Mouse (Mus musculus) ovary, postnatal 36 days (tissue): ENCODE results near the gene Cdh26.

Experiments
- DNase-seq: peaks from one replicate; pipeline ENCODE4 v3.0.0; 2022; ENCODE audit warnings: low spot score, mixed read lengths

The Cdh26 gene

DNA sequence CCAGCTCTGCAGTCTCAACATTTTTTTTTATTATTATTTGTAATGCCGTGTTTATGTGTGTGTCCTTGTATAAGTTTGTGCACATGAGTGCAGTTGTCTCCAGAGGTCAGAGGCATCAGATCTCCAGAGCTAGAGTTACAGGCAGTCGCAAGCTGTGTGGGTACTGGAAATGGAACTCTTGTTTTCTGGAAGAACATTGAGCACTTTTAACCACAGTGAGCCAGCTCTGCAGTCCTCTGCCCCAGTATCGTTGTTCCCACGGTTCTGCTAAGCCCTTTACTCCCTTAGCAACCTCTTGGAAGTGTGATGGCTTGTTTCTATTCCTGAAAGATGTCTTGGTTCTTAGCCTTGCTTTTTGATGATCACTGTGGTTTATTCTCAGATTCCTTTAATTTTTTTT, 19.1 kb downstream of the Cdh26 start:
- DNase-seq, result no peak

DNA sequence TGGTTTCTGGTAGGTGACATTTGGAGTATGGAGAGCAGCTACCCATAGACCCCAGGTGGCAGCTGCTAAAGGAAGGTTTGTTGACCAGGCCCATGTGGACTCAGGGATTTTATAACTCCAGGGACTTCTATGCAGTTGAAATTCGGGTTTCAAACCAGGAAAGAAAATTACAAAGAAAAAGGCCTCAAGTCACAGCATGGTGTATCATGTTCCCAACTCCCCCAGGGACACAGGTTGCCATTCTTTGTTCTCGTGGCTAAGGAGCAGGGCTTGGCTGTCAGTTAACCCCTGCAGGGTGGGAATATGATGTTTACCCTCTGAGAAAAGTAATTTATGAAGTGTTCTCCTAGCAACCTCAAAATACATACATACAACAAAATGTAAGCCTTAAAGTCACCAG, 19.9 kb downstream of the Cdh26 start:
- no peak for DNase-seq

DNA sequence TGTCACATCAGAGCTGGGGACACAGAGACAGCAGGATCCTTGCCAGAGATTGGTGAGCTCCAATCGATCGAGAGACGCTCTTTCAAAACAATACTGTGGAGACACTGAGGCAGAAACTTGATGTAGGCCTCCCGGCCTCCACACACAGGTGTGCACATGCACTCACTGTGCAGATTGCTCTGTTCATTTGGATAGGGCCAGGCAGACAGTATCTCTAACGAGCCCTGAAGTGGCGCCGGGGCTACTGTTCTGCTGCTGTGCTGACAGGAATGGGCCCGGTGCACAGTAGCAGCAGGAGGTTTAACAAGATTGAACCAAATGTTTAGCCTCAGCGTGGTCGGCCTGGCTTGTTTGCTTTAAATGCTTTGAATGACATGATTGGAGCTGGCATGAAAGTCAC, 20.6 kb downstream of the Cdh26 start:
- no peak for DNase-seq

DNA sequence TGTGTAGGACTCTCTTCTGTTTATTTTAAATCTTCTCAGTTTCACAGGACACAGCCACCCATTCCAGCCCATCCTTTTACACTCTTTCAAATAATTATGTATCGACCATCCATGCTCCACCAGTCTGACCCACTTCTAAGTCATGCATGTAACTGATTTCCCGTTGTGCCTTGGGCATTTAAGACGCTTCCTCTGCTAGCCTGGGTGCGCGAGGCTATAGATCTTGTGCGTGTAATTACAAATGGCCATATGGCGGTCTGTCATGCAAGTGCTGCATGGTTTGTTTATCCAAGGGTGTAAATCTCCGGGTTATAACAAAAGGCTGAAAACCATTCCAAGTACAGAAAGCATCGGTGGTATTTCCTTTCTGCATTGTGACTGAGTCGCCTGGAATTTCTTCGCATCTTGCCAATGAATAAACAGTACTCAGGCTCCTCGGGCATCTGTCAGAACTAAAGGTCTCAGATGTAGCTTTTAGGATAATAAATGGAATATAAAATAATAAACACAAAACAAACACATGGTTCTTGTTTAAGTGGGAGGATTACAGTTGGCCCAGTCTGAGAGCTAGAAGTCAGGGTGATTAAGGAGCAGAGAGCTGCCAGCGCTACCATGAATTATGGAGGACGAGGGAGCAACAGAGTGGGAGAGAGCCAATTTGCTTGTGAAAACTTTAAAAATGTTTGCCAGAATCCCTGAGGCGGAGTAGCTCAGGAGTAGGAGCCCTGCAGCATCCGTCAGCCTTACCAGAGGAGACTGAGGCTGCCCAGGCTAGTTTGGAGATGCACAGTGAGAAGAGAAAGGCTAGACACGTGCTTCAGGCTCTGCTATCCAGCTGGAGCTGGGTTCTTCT, 24.6 kb downstream of the Cdh26 start:
- no peak for DNase-seq

DNA sequence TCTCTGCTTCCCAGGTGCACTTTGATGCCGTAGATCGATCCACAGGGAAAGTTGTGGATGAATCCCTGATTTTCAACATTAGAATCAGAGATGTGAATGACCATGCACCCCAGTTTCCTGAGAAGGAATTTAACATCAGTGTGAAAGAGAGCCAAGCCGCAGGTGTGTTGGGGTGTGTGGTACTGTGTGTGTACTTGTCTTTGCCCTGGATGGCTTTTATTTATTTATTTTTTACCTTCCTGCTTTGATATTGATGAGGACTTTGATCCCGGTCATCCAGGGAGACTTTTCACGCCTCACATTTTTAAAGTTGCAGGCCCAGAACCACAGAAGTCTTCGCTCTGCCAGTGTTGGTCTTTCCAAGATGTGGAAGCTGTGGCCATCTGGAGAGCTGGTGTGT, 27.1 kb downstream of the Cdh26 start:
- DNase-seq, result no peak

DNA sequence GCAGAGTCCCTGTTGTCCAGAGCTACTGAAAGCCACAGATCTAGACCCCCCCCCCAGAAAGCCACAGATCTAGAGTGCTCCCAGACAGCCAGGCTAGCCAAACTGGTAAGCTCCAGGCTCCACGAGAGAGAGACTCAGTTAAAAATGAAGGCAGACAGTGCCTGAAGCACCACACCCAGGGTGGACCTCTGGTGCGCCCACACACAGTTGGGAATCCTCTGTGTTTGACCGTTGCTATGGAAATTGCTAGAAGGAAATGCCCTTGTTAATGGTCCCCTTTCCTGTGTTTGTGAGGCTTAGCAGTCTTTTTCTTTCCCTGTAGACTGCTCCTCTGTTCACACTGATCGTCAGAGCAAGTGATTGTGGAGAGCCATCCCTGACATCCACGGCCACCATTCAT, 30.0 kb downstream of the Cdh26 start:
- DNase-seq, result no peak

DNA sequence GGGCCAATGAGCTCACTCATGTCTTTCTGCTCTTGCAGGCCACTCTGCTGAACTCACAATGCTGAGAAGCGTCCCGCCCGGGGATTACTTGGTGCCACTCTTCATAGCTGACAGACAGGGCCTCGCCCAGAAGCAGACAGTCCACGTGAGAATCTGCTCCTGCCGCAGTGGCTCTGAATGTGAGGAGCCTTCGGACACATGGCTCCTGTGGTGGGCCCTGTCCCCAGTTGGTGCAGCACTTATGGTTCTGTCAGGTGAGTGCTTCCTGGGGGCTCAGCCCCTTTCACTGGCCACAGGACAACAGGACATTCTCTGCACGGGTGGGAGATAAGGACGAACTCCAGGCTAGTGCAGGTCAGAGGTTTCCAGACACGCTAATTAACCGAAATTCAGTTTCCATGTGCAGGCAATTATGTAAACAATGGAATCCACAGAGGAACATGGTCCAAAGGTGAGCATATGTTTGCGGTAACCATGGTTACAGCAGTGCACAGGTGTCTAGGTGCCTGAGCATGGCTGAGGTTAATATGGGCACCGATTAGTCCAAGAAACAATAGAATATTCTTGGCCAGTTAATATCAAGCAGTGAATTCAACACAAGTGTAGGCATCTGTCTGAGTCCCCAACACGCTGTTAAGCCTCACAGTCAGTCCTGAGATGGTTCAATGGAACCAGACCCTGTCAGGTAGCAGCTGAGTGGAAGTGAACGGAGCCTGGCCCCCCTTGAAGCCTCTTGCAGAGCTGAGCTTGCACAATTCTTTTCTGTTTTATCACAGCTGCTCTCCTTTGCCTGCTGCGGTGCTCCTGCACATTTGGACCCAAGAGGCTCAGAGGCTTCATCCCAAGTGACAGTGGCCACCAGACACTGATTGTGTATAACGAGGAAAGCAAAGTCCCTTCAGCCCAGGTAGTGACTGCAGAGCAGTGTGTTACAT, 41.5 kb downstream of the Cdh26 start:
- DNase-seq, result no peak

DNA sequence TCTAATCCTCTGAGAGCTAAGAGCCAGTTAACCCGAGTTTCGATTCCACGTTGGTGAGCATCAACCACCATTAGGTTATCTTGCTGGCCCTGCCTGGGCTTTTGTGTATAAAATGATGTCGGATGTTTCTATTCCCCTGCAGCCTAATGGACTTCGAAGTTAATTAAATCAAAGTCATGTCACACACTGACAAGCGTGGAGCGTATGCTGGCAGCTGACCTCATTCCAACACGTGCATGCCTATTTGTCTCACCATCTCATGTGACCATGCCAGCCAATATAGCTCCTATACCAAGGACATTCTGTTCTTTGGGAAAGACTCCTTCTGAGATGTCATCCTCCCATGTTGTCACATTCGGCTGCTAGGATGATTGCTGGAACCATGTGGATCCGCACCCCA, 43.6 kb downstream of the Cdh26 start:
- DNase-seq, result no peak

DNA sequence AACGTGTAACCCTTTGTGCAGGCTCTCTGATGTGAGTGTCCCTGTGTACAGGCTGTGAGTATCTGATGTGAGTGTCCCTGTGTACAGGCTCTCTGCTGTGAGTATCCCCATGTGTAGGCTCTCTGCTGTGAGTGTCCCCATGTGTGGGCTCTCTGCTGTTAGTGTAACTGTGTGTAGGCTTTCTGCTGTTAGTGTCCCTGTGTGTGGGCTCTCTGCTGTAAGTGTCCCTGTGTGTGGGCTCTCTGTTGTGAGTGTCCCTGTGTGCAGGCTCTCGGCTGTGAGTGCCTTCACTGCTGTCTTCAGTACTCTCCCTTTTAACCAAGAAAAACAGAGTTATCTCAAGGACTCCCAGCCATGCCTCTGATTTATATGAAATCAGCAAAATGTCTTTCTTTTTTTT, 46.9 kb downstream of the Cdh26 start:
- DNase-seq, result no peak

DNA sequence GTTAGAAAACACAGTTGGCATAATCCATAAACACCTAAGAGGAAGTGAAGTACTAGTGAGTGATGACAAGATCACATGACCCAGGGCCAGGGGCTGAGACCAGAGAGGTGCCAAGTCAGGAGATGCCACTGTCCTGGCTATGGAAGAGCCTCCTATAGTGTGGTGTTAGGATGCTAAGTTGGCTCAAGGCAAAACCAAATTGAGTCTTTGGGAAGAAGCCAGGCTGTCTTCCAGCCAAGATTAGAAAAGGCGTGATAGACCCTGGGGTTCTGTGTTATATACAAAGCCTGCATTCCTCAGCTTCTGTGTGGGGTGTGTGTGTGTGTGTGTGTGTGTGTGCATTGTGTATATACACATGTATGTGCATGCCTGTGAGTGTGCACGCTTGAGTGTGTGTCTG, 48.7 kb downstream of the Cdh26 start:
- DNase-seq, result no peak

DNA sequence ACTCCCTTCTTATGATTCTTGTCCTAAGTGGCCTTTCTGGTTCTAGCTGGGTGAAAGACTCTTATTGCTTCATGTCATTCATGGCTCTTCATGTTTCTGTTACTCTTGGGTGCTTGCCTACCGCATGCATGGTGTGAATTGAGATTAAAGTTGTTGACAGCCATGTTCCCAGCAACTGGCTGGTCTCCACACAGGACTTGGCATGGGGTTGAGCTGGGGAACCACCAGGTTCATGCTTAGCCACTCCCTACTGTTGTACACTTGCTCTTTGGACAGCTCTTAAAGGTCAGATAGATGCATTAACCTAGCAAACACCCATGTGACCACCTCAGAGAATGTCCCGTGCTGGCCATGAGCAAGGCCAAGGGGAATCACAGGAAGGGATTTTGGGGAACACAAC, 50.6 kb downstream of the Cdh26 start:
- DNase-seq, result no peak

DNA sequence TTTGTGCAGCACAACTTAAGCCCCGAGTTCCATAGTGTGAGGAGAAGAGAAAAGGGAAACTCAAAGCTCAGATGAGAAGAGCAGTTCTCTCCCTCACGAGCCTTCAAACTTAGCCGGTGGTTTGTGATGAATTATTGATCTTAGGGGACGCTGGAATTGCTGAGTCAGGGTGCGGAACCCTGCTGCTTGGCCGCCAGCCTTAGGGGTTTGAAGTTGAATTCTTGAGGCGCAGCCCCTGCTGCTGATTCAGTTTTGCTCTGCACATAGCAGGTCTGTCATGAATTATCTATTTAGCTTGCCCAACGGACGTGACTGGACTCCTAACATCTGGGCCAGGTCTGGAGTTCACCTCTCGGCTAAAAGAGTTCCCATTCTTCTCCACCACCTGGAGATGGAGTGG, 53.1 kb downstream of the Cdh26 start:
- no peak for DNase-seq

DNA sequence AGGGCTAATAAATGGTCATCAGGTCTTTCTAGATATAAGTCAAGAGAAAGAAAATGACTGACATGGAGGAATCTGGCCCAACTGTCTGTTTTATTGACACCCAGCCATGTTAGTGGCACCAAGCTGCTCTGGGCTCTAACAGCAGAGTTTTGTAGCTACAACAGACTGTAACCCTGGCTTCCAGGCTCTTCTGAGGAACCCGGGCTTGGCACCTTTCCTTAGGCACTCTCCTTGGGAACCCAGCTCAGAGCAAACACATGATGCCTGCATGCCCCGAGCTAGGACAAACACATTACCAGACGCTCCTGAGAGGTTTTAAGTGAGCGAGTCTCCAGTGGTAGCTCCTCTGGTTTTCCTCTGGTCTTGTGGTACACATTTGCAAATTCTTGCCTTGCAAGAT, 57.9 kb downstream of the Cdh26 start:
- no peak for DNase-seq

DNA sequence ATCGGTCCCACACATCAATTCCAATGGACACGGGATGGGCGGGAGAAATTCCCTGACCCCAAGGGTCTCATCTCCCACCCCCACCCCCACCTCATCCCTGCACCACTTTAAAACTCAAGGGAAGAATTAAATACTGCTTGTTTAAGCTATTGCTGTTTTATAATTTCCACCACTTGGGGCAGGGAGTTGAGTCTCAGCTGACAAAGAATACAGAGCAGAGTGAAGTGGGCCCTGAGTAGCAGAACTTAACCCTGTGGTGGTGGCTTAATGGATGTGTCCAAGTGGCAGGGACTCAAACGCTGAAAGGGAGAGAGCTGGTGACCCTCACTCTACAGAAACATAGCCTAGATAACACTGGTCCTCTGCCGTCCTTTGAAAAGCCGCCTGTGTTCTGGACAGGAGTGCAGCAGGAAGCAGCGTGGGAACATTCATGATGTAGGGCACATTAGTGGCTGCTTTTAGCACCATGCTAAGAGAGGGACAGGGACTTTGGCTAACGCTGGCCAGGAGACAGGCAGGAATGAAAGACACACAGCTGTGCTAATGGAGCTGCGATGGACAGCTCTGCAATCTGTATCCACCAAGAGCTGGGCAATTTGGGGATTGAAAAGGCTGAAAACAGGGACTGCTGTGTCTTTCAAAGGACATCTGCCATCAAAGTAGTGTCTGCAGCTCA, 60.1 kb downstream of the Cdh26 start:
- DNase-seq, result no peak

DNA sequence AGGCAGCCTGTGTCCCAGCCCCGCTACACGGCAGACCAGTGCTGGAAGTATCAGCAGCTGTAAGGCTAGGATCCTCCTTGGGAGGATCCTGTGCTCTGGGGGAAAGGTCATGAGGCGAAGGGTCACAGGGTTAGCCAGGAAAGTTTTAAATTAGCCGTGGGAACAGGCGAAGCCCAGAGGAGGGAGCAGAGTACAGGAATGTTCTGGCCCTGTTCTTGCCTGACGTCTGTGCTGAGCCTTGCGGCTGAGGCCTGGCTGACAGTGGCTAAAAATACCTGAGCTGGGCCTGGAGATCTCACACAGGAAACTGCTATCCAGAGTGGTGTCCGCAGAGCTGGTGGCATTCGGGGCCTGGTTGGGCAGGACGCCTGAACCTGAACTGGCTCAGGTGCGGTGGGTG, 63.7 kb downstream of the Cdh26 start:
- DNase-seq, result no peak

DNA sequence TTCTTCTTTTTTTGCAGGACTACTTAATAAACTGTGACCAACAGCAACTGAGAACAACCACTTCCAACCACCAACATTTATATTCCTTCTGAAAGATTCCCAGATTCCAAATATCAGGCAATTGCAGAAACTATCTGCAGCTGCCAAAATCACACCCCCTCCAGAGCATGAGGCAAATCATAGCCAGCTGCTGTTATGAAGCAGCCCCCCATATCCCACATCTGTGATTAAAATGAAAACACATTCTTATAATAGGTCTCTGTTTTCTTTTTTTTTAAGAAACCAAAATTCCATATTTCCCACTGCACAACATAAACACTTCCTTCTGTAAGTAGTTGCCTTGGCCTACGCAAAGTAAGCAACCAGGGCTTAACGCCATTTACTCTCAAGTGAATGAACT, 65.5 kb downstream of the Cdh26 start:
- DNase-seq, result no peak

DNA sequence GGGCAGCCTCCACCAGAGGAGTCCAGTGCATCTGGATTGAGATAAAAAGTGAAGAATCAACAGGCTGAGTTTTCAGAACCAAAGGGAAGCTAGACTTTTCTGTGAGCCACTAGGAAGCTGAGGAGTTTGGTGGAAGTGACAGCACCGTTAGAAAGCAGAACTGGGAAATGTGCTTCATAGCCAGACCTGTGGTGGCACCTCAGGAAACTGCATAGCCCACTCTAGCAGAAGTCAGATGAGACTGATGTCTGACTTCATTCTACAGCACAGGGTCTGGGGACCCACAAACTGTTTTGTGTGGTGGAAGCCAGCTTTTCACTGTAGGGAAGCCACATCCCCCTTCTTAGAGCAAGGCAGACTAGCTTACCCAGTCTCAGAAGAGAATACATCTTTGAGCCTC, 67.6 kb downstream of the Cdh26 start:
- no peak for DNase-seq

DNA sequence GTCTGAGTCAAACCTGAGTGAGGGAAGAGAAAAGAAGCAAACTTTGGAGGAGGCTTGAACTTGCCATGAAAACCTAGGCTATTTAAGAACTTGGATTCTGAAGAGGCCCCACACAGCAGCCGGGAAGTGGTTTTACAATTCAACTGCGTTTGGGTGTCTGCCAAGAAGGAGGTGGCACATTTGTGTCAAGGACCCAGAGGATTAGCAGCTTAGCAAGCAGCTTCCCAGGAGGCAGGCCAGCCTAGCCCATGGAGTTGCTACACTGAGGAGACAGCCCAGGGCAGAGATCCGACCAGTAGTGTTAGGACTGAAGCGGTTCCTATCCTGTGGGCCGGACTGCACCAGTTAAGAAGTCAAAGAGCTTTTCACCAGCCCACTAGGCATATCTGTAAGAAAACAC, 68.1 kb downstream of the Cdh26 start:
- DNase-seq, result no peak

DNA sequence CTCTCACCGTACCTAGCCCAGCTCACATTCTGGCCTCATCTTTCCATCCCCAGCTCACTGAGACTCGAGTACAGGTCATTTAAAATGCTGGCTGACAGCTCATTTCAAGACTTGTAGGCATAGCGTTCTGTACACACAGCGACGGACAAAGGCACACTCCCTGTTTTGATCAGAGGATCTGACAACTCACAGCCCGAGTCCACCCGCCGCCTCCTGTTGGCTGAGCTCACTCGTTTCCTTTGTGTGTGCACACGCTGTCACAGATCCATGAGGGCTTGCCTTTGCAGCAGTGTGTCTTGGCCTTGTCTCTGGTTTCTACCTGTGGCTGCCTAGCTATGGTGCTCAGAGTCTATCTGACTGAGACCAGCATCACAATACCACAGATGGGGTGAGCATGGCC, 72.1 kb downstream of the Cdh26 start:
- no peak for DNase-seq

DNA sequence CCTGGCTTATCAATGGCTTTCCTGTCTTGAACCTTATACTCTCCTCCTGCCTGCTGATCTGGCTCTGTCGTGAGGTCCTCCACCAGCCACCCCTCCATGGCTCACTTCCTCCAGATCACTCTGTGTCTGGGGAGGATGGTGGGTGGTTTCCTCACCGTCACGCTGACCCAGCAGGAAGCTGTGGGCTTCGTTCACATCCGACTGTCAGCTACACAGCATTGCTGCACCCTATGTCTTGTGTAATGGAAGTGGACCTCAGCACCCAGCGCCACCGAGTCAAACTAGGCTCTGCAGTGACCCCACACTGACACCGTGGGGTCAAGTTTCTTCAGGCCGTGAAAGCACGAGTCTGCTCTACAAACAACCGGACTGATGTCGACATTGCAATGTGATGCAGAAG, 75.7 kb downstream of the Cdh26 start:
- no peak for DNase-seq

DNA sequence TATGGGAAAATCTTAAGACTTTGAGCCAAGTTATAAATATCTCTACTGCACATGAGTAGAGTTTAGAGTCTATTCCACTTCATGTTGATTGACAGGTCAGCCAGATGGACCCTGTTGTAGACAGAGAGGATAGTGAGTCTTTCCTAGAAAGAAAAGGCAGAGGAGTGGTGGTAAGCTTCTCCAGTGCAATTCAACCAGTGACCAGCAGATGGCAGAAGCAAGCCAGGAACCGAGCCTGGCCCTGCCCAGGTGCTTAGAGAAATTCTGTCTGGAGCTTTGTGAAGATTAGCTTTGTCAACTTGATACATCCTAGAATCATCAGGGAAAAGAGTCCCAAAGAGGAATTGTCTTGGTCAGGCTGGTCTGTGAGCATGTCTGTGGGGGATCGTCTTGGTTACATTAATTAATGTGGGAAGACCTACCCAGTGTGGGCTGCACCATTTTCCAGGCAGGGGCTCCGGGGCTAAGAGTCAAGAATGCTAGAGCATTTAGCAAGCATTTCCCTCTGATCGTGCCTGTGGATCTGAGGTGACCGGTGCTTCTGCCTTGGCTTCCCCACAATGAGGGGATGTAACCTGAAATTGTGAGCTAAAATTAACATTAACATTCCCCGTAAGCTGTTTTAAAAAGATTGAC, 77.2 kb downstream of the Cdh26 start:
- DNase-seq, result peak; percentile 62

DNA sequence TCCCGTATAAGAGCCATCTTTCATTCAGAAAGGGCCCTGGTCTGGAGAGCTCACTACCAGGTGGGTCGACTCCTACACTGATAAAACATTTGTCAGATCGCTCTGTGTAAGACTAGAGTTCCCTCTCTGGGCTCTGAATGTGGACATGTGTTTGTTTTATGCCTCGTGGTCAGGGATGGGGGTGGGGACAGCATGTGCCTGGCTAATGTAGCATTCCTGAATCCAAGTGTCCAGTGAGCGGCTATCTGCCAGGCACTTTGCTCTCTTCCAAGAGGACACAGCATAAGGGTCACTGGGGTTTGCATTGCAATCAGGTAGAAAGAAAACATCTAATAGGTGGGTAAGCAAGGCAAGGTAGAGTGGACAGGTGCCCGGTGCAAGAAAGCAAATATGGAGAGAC, 77.9 kb downstream of the Cdh26 start:
- no peak for DNase-seq
